Mouse (Mus musculus) fibroblast of lung, adult 2 months (primary cell): ENCODE measurements around the gene Wfdc6b.
"Not testable (repeated sequence)": the region's sequence is repeated elsewhere in the genome, so short reads cannot be mapped to it uniquely, and the experiment has no call there.

Experiments used
- DNase-seq: peaks from one replicate; pipeline ENCODE4 v3.0.0-alpha.2; 2011; ENCODE audit warnings: low read depth

The Wfdc6b gene

GRCm38 (mm10) chr2:164613471-164613870 is at the start of gene Wfdc6b, which contains the start of gene Wfdc8:
Wfdc6b (plus strand) TSS chr2:164613522.
Wfdc8 (minus strand) TSS chr2:164613626.
- not testable (repeated sequence) for DNase-seq

GRCm38 (mm10) chr2:164564346-164564745 is 49.0 kb upstream of the Wfdc6b start:
- DNase-seq = no peak

GRCm38 (mm10) chr2:164566997-164567396 is 46.3 kb upstream of the Wfdc6b start:
- DNase-seq = no peak

GRCm38 (mm10) chr2:164567460-164567859 is 45.9 kb upstream of the Wfdc6b start:
- no peak for DNase-seq

- not testable (repeated sequence) for DNase-seq
These were observed 40.0 kb upstream of the Wfdc6b start, which contains the start of gene Spint3 for GRCm38 (mm10) chr2:164573359-164573758. Spint3 (minus strand) TSS chr2:164573459.

GRCm38 (mm10) chr2:164585025-164585725 is 28.1 kb upstream of the Wfdc6b start, which contains the start of gene Wfdc6a:
Wfdc6a (minus strand) TSS chr2:164585447.
- not testable (repeated sequence) for DNase-seq

GRCm38 (mm10) chr2:164592014-164592413 is 21.3 kb upstream of the Wfdc6b start:
- peak; percentile 11 for DNase-seq

- no peak for DNase-seq
These were observed 19.8 kb upstream of the Wfdc6b start, which contains the start of gene Eppin for GRCm38 (mm10) chr2:164593494-164593893. Eppin (minus strand) TSS chr2:164593594.

- DNase-seq = no peak
These were observed 13.1 kb upstream of the Wfdc6b start for GRCm38 (mm10) chr2:164600179-164600578.

- DNase-seq = no peak
These were observed 9.8 kb upstream of the Wfdc6b start for GRCm38 (mm10) chr2:164603482-164603881.

GRCm38 (mm10) chr2:164604411-164604810 is 8.9 kb upstream of the Wfdc6b start:
- DNase-seq = peak; percentile 56

- no peak for DNase-seq
These were observed 4.5 kb upstream of the Wfdc6b start for GRCm38 (mm10) chr2:164608781-164609180.

- DNase-seq = no peak
These were observed 2.1 kb downstream of the Wfdc6b start for GRCm38 (mm10) chr2:164615386-164615785.

GRCm38 (mm10) chr2:164619050-164619449 is 5.7 kb downstream of the Wfdc6b start:
- no peak for DNase-seq

- no peak for DNase-seq
These were observed 8.5 kb downstream of the Wfdc6b start for GRCm38 (mm10) chr2:164621775-164622174.

- no peak for DNase-seq
These were observed 21.9 kb downstream of the Wfdc6b start for GRCm38 (mm10) chr2:164635266-164635665.

GRCm38 (mm10) chr2:164638696-164639095 is 25.4 kb downstream of the Wfdc6b start, which contains the start of gene Wfdc16:
Wfdc16 (minus strand) TSS chr2:164638796.
- DNase-seq = no peak

- DNase-seq = no peak
These were observed 27.8 kb downstream of the Wfdc6b start for GRCm38 (mm10) chr2:164641129-164641528.

- no peak for DNase-seq
These were observed 28.8 kb downstream of the Wfdc6b start for GRCm38 (mm10) chr2:164641881-164642673.

GRCm38 (mm10) chr2:164655858-164656257 is 42.5 kb downstream of the Wfdc6b start, which contains the start of gene Wfdc10:
Wfdc10 (plus strand) TSS chr2:164656046.
- no peak for DNase-seq

GRCm38 (mm10) chr2:164656483-164656882 is 43.2 kb downstream of the Wfdc6b start, which contains the start of gene Wfdc9:
Wfdc9 (minus strand) TSS chr2:164656583.
- DNase-seq = no peak

GRCm38 (mm10) chr2:164664851-164665250 is 51.5 kb downstream of the Wfdc6b start:
- no peak for DNase-seq
